Mouse (Mus musculus) CH12.LX (cell line): ENCODE data around the gene Fads3. TPM values are rescaled to one million over a fixed set of nuclear protein-coding genes. Genes with fewer than 3 reads are reported as not detected.

ENCODE experiments used
- DNase-seq: peaks from one replicate; pipeline ENCODE4 v3.0.0-alpha.2; 2013; ENCODE audit errors: extremely low read depth
- H3K27ac ChIP-seq: 2 replicates; pipeline ENCODE4 v1.5.1; 2012; ENCODE audit warnings: low read depth, mild to moderate bottlenecking, control low read depth, moderate library complexity; ENCODE audit not compliant: insufficient read depth
- H3K27me3 ChIP-seq: replicated peaks from 2 replicates; pipeline ENCODE3; 2012; ENCODE audit warnings: inconsistent platforms
- H3K36me3 ChIP-seq, 2 experiments: replicated peaks in 1 of 2; 2 replicates each; pipeline versions ENCODE3 to v1.6.1; 2012; ENCODE audit warnings: inconsistent platforms in 1 of 2, low read length in 1 of 2, mild to moderate bottlenecking in 1 of 2, mixed read lengths in 1 of 2, moderate library complexity in 1 of 2; ENCODE audit not compliant: control insufficient read depth in 1 of 2, insufficient read depth in 1 of 2
- H3K4me1 ChIP-seq, 2 experiments: 2 replicates each; pipeline ENCODE4 v1.6.1; 2012; ENCODE audit warnings: inconsistent platforms in 1 of 2, moderate library complexity in 1 of 2; ENCODE audit not compliant: insufficient read depth in 2 of 2, control insufficient read depth in 1 of 2
- H3K4me2 ChIP-seq: 2 replicates; pipeline ENCODE4 v1.6.1; 2012; ENCODE audit warnings: low read depth, mild to moderate bottlenecking, control low read depth; ENCODE audit not compliant: poor library complexity, insufficient read depth, severe bottlenecking
- H3K4me3 ChIP-seq, 3 experiments: fragments of 150-350 bp in 1 of 3; sonication (generic) in 1 of 3; replicated peaks in 1 of 3; 2 replicates each; pipeline versions ENCODE3 to v1.5.1; 2011 to 2012; ENCODE audit warnings: low read depth in 2 of 3, low read length in 2 of 3, mild to moderate bottlenecking in 2 of 3, moderate library complexity in 2 of 3, control low read depth in 1 of 3, improper control_type of control experiment in 1 of 3, inconsistent platforms in 1 of 3, mixed read lengths in 1 of 3; ENCODE audit not compliant: poor library complexity in 1 of 3
- H3K79me2 ChIP-seq: replicated peaks from 2 replicates; pipeline ENCODE4 v1.6.1; 2012; ENCODE audit warnings: mild to moderate bottlenecking, moderate library complexity; ENCODE audit not compliant: control insufficient read depth, poor library complexity, insufficient read depth, severe bottlenecking; ENCODE audit errors: extremely low read depth
- H3K9ac ChIP-seq: 2 replicates; pipeline ENCODE4 v1.6.1; 2012; ENCODE audit warnings: low read depth, mild to moderate bottlenecking, control low read depth, moderate library complexity; ENCODE audit not compliant: insufficient read depth
- H3K9me3 ChIP-seq: replicated peaks from 2 replicates; pipeline ENCODE3; 2012; ENCODE audit warnings: low read length, inconsistent platforms, mixed read lengths
- CHD1 ChIP-seq: IDR thresholded peaks from 2 replicates; pipeline ENCODE4 v1.6.1; 2012; ENCODE audit warnings: low read depth, low read length, improper control_type of control experiment, inconsistent platforms
- CTCF ChIP-seq, 2 experiments: IDR thresholded peaks in 1 of 2; conservative IDR thresholded peaks in 1 of 2; 2 replicates each; pipeline ENCODE4 v1.5.1; 2011 to 2012; ENCODE audit warnings: low read depth in 2 of 2, low read length in 2 of 2, improper control_type of control experiment in 1 of 2, inconsistent platforms in 1 of 2, mild to moderate bottlenecking in 1 of 2, moderate library complexity in 1 of 2
- E2F4 ChIP-seq: IDR thresholded peaks from 2 replicates; pipeline ENCODE4 v1.6.1; 2011; ENCODE audit warnings: low read depth, low read length, improper control_type of control experiment; ENCODE audit not compliant: insufficient replicate concordance
- ELF1 ChIP-seq: IDR thresholded peaks from 2 replicates; pipeline ENCODE4 v1.6.1; 2014; ENCODE audit warnings: low read depth, mild to moderate bottlenecking, inconsistent platforms, low read length, improper control_type of control experiment
- EP300 ChIP-seq: IDR thresholded peaks from 2 replicates; pipeline ENCODE4 v1.6.1; 2011; ENCODE audit warnings: low read length, improper control_type of control experiment
- IRF4 ChIP-seq: IDR thresholded peaks from 2 replicates; pipeline ENCODE4 v1.6.1; 2014; ENCODE audit warnings: low read depth, mild to moderate bottlenecking, inconsistent platforms, low read length, improper control_type of control experiment
- JUND ChIP-seq: conservative IDR thresholded peaks from 2 replicates; pipeline ENCODE4 v1.6.1; 2011; ENCODE audit warnings: low read depth, low read length, improper control_type of control experiment
- MAFK ChIP-seq: IDR thresholded peaks from 2 replicates; pipeline ENCODE4 v1.6.1; 2011; ENCODE audit warnings: low read length, improper control_type of control experiment; ENCODE audit not compliant: insufficient replicate concordance
- MAX ChIP-seq: IDR thresholded peaks from 2 replicates; pipeline ENCODE4 v1.6.1; 2011; ENCODE audit warnings: low read length, improper control_type of control experiment
- MAZ ChIP-seq: IDR thresholded peaks from 2 replicates; pipeline ENCODE4 v1.6.1; 2012; ENCODE audit warnings: low read depth, mild to moderate bottlenecking, inconsistent platforms, low read length, improper control_type of control experiment, moderate library complexity
- MEF2A ChIP-seq: IDR thresholded peaks from 2 replicates; pipeline ENCODE4 v1.6.1; 2014; ENCODE audit warnings: low read depth, mild to moderate bottlenecking, inconsistent platforms, low read length, improper control_type of control experiment, borderline replicate concordance
- MYC ChIP-seq: IDR thresholded peaks from 2 replicates; pipeline ENCODE4 v1.6.1; 2011; ENCODE audit warnings: low read depth, mild to moderate bottlenecking, improper control_type of control experiment, low read length
- NELFE ChIP-seq: IDR thresholded peaks from 2 replicates; pipeline ENCODE4 v1.6.1; 2011; ENCODE audit warnings: low read depth, low read length, improper control_type of control experiment
- POLR2A ChIP-seq: IDR thresholded peaks from 2 replicates; pipeline ENCODE4 v1.6.1; 2011; ENCODE audit warnings: low read depth, mild to moderate bottlenecking, improper control_type of control experiment, low read length
- POLR2AphosphoS2 ChIP-seq: IDR thresholded peaks from 2 replicates; pipeline ENCODE4 v1.6.1; 2011; ENCODE audit warnings: low read depth, low read length, improper control_type of control experiment
- RAD21 ChIP-seq: IDR thresholded peaks from 2 replicates; pipeline ENCODE4 v1.6.1; 2011; ENCODE audit warnings: low read depth, mild to moderate bottlenecking, low read length, improper control_type of control experiment, moderate library complexity
- SIN3A ChIP-seq: IDR thresholded peaks from 2 replicates; pipeline ENCODE4 v1.6.1; 2012; ENCODE audit warnings: low read length, improper control_type of control experiment, inconsistent platforms
- SMC3 ChIP-seq: IDR thresholded peaks from 2 replicates; pipeline ENCODE4 v1.6.1; 2011; ENCODE audit warnings: low read depth, low read length, improper control_type of control experiment
- UBTF ChIP-seq: IDR thresholded peaks from 2 replicates; pipeline ENCODE4 v1.6.1; 2012; ENCODE audit warnings: low read depth, mild to moderate bottlenecking, inconsistent platforms, low read length, improper control_type of control experiment, moderate library complexity
- USF2 ChIP-seq: conservative IDR thresholded peaks from 2 replicates; pipeline ENCODE4 v1.6.1; 2011; ENCODE audit warnings: low read depth, low read length, improper control_type of control experiment
- ZC3H11A ChIP-seq: IDR thresholded peaks from 2 replicates; pipeline ENCODE4 v1.6.1; 2012; ENCODE audit warnings: low read depth, mild to moderate bottlenecking, inconsistent platforms, low read length, improper control_type of control experiment
- ZKSCAN1 ChIP-seq: IDR thresholded peaks from 2 replicates; pipeline ENCODE4 v1.6.1; 2012; ENCODE audit warnings: low read depth, inconsistent platforms, low read length, improper control_type of control experiment, borderline replicate concordance
- dilution Hi-C: fragments of 300-500 bp; cut with MboI; formaldehyde crosslinking; loops from 2 replicates; pipeline ENCODE4 v1.14.3; 2020; ENCODE audit warnings: low sequenced_read_pairs; ENCODE audit not compliant: extremely low pct_unique_long_range_greater_than_20kb, extremely low pct_ligation_motif_present
- in situ Hi-C: fragments of 300-500 bp; cut with MboI; formaldehyde crosslinking; loops from 3 replicates; pipeline ENCODE4 v1.14.3; 2019; ENCODE audit warnings: low sequenced_read_pairs, low pct_ligation_motif_present, low pct_unique_long_range_greater_than_20kb, mixed read lengths
- polyA plus RNA-seq: library from polyadenylated mRNA; unstranded; fragments of >175 nt; gene quantifications from 2 replicates; pipeline ENCODE4 v1.2.1, GENCODE M21; 2012; ENCODE audit warnings: low read depth; ENCODE audit not compliant: insufficient read length
- total RNA-seq, 2 experiments: library from RNA; depleted of rRNA; stranded (reverse); fragments of 300-350 nt in 1 of 2; fragments of >200 nt in 1 of 2; gene quantifications; 2 replicates each; pipeline ENCODE4 v1.2.3; 2012 to 2014

The Fads3 gene
- total and polyA plus RNA-seq, 3 experiments = 0.29 to 1.1 TPM; not detected in 1

GRCm38 (mm10) chr19:9993036-9993656 lies 48.2 kb upstream of the Fads3 start:
- Histone ChIP-seq H3K36me3 (no peaks in the 10 kb centered on the region), H3K4me1 (peaks cover 10 to 33% of the 10 kb centered on the region in 2 experiments), H3K9ac (no peak overlapping the region), H3K27me3 (no peaks in the 10 kb centered on the region), H3K9me3 (no peaks in the 10 kb centered on the region), H3K27ac (no peak overlapping the region), H3K4me3 (no peak overlapping the region), H3K79me2 (no peaks in the 10 kb centered on the region), H3K4me2 (no peak overlapping the region)
- TF ChIP-seq UBTF (no peak), ZC3H11A (no peak), JUND (no peak), NELFE (no peak), SMC3 (peak; percentile 45), MAX (no peak), POLR2AphosphoS2 (no peak), RAD21 (peak; percentile 1), MYC (no peak), CTCF (conservative IDR thresholded peaks at IDR 0.05 in 1 of 2, IDR thresholded peaks at IDR 0.05 in 1 of 2; ENCODE audit: low read depth in 2 of 2, low read length in 2 of 2) (peak in 1 of 2 experiments; percentile 67; a peak in 2 of 4 replicates)
- in situ Hi-C loops (loop anchor here (5.0 kb wide), 1 partner anchor 39 kb away; no protein-coding TSS in a partner anchor), dilution Hi-C loops (no loop called here)
- peak; percentile 54 for DNase-seq

GRCm38 (mm10) chr19:9997204-9998062 lies 43.9 kb upstream of the Fads3 start:
- dilution Hi-C loops (no loop called here), in situ Hi-C loops (no loop called here)
- Histone ChIP-seq H3K27ac (no peak overlapping the region), H3K4me1 (peaks cover 7 to 8% of the 10 kb centered on the region in 2 experiments; a peak in 2 of 4 replicates), H3K9ac (no peak overlapping the region), H3K36me3 (no peaks in the 10 kb centered on the region), H3K4me2 (no peak overlapping the region), H3K27me3 (no peaks in the 10 kb centered on the region), H3K79me2 (no peaks in the 10 kb centered on the region), H3K9me3 (peaks cover 3% of the 10 kb centered on the region), H3K4me3 (no peak overlapping the region)
- no peak for DNase-seq
- no peak for TF ChIP-seq MAFK
- no peak for TF ChIP-seq IRF4
- TF ChIP-seq MEF2A = no peak
- TF ChIP-seq SIN3A = no peak
- no peak for TF ChIP-seq MAZ
- no peak for TF ChIP-seq EP300
- no peak for TF ChIP-seq ZKSCAN1
- TF ChIP-seq ELF1 = no peak
- TF ChIP-seq USF2 = no peak
- TF ChIP-seq E2F4 = no peak
- TF ChIP-seq CHD1 = no peak
- TF ChIP-seq POLR2A = no peak
